Mouse (Mus musculus) midbrain, embryonic 10.5 days (tissue): ENCODE results near the gene Ubap2l. TPM values are rescaled to one million over a fixed set of nuclear protein-coding genes. Genes with fewer than 3 reads are reported as not detected.

ENCODE experiments used
- DNase-seq: peaks from one replicate; pipeline ENCODE4 v3.0.0-alpha.2; 2017; ENCODE audit warnings: low spot score
- H3K27ac ChIP-seq: fragments of 300-500 bp; sonication (generic); replicated peaks from 2 replicates; pipeline ENCODE4 v1.5.1; 2016; ENCODE audit warnings: mild to moderate bottlenecking
- H3K27me3 ChIP-seq: fragments of 300-500 bp; sonication (generic); 2 replicates; pipeline ENCODE4 v1.6.1; 2016; ENCODE audit warnings: low read depth, mild to moderate bottlenecking; ENCODE audit not compliant: poor library complexity, severe bottlenecking
- H3K36me3 ChIP-seq: fragments of 300-500 bp; sonication (generic); 2 replicates; pipeline ENCODE4 v1.6.1; 2016; ENCODE audit warnings: mild to moderate bottlenecking, moderate library complexity
- H3K4me1 ChIP-seq: fragments of 300-500 bp; sonication (generic); 2 replicates; pipeline ENCODE4 v1.6.1; 2016
- H3K4me3 ChIP-seq: fragments of 300-500 bp; sonication (generic); 2 replicates; pipeline ENCODE4 v1.5.1; 2016; ENCODE audit warnings: mild to moderate bottlenecking, moderate library complexity
- H3K9me3 ChIP-seq: fragments of 300-500 bp; sonication (generic); replicated peaks from 2 replicates; pipeline ENCODE4 v1.6.1; 2016; ENCODE audit warnings: mild to moderate bottlenecking
- WGBS: fragments of 180-500 bp; shearing (Covaris S2); methylation state at CpG from one replicate; pipeline ENCODE4 v1.1.7; 2016; 5-methylcytosine and 5-hydroxymethylcytosine counted together
- polyA plus RNA-seq: library from polyadenylated mRNA; unstranded; fragments of >200 nt; fragmentation: Nextera tagmentation; extraction: Ambion mirVana; gene quantifications from 2 replicates; pipeline ENCODE4 v1.2.1, GENCODE M21; 2016

Ubap2l gene
- polyA plus RNA-seq, 1 experiment from 2014 or later: 196 TPM

GRCm38 (mm10) chr3:89994807-89995515 lies 57.5 kb downstream of the Ubap2l start:
- no peak overlapping the region for H3K4me3 ChIP-seq
- DNase-seq: no peak
- H3K9me3 ChIP-seq: no peaks in the 10 kb centered on the region
- H3K36me3 ChIP-seq: peaks cover 53% of the 10 kb centered on the region
- WGBS: 92% methylated on average over 5 of the region's 5 CpGs
- H3K27ac ChIP-seq: no peak overlapping the region
- H3K4me1 ChIP-seq: peaks cover 24% of the 10 kb centered on the region
- no peaks in the 10 kb centered on the region for H3K27me3 ChIP-seq

DNA sequence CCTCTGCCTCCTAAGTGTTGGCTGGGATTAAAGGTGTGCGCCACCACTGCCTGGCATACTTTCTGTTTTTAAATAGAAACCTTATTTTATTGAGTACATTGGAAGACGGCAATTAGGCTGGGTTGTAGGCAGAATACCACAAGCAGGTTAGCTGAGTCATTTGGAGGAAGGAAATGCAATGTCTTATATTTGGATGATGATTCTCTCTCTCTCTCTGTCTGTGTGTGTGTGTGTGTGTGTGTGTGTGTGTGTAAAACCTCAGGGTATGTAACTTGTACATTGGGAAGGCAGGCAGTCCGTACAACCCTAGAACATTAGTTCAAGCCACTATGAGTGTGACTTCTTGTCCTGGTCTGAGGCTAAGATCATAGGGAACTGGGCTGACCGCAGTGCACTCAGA lies 64.6 kb downstream of the Ubap2l start:
- Histone ChIP-seq H3K27me3 (no peaks in the 10 kb centered on the region), H3K4me1 (no peaks in the 10 kb centered on the region), H3K4me3 (no peak overlapping the region), H3K27ac (no peak overlapping the region), H3K36me3 (peaks cover 8% of the 10 kb centered on the region), H3K9me3 (no peaks in the 10 kb centered on the region)
- WGBS: 95% methylated on average over 4 of the region's 4 CpGs
- DNase-seq: no peak

GRCm38 (mm10) chr3:89987211-89987610 lies 65.2 kb downstream of the Ubap2l start:
- Histone ChIP-seq H3K27me3 (no peaks in the 10 kb centered on the region), H3K9me3 (no peaks in the 10 kb centered on the region), H3K36me3 (peaks cover 2% of the 10 kb centered on the region), H3K27ac (no peak overlapping the region), H3K4me1 (no peaks in the 10 kb centered on the region), H3K4me3 (no peak overlapping the region)
- WGBS: 64% methylated on average over 3 of the region's 3 CpGs
- DNase-seq: no peak

- no peak overlapping the region for H3K27ac ChIP-seq
- H3K36me3 ChIP-seq: no peaks in the 10 kb centered on the region
- H3K4me3 ChIP-seq: no peak overlapping the region
- no peaks in the 10 kb centered on the region for H3K27me3 ChIP-seq
- H3K4me1 ChIP-seq: no peaks in the 10 kb centered on the region
- DNase-seq: no peak
- 74% methylated on average over 5 of the region's 5 CpGs for WGBS
- H3K9me3 ChIP-seq: no peaks in the 10 kb centered on the region
Measured at GRCm38 (mm10) chr3:89982426-89982825, 70.0 kb downstream of the Ubap2l start.

- Histone ChIP-seq H3K27ac (no peak overlapping the region), H3K9me3 (no peaks in the 10 kb centered on the region), H3K27me3 (no peaks in the 10 kb centered on the region), H3K4me3 (no peak overlapping the region), H3K4me1 (no peaks in the 10 kb centered on the region), H3K36me3 (no peaks in the 10 kb centered on the region)
- no peak for DNase-seq
Measured at GRCm38 (mm10) chr3:89976859-89977258, 75.6 kb downstream of the Ubap2l start.

DNA sequence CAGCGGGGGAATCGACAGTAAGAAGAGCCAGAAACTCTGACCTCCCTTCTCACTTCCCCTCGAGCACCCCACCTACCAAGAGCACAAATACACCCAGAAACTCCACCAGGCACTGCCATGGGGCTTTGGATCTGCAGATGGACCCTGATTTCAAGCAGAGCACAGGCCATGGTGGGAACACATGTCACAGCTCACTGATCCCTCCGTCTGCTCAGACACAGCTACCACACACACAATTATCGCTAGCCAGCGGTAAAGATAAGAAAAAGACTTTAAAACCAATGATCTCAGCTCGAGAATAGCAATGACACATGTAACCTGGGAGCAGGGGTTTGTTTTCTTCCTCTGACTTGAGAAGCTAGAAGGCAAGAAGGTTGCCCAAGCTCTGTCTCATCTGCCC lies 83.9 kb downstream of the Ubap2l start:
- Histone ChIP-seq H3K4me3 (no peak overlapping the region), H3K27me3 (no peaks in the 10 kb centered on the region), H3K36me3 (peaks cover 16% of the 10 kb centered on the region), H3K4me1 (peaks cover 19% of the 10 kb centered on the region), H3K9me3 (no peaks in the 10 kb centered on the region), H3K27ac (no peak overlapping the region)
- no peak for DNase-seq
- WGBS: 79% methylated on average over 7 of the region's 7 CpGs

GRCm38 (mm10) chr3:89966946-89967345 lies 85.5 kb downstream of the Ubap2l start:
- 75% methylated on average over 4 of the region's 4 CpGs for WGBS
- H3K36me3 ChIP-seq: peaks cover 16% of the 10 kb centered on the region
- no peaks in the 10 kb centered on the region for H3K27me3 ChIP-seq
- no peaks in the 10 kb centered on the region for H3K9me3 ChIP-seq
- peaks cover 32% of the 10 kb centered on the region for H3K4me1 ChIP-seq
- no peak overlapping the region for H3K27ac ChIP-seq
- no peak for DNase-seq
- no peak overlapping the region for H3K4me3 ChIP-seq

- DNase-seq: no peak
- Histone ChIP-seq H3K27ac (no peak overlapping the region), H3K9me3 (no peaks in the 10 kb centered on the region), H3K36me3 (peaks cover 16% of the 10 kb centered on the region), H3K4me1 (peaks cover 41% of the 10 kb centered on the region), H3K4me3 (no peak overlapping the region), H3K27me3 (no peaks in the 10 kb centered on the region)
- WGBS: 88% methylated on average over 5 of the region's 5 CpGs
Measured at GRCm38 (mm10) chr3:89965972-89966371, 86.5 kb downstream of the Ubap2l start.

- no peak for DNase-seq
- 94% methylated on average over 8 of the region's 8 CpGs for WGBS
- Histone ChIP-seq H3K9me3 (no peaks in the 10 kb centered on the region), H3K27ac (no peak overlapping the region), H3K36me3 (peaks cover 16% of the 10 kb centered on the region), H3K4me1 (peaks cover 46% of the 10 kb centered on the region), H3K27me3 (no peaks in the 10 kb centered on the region), H3K4me3 (no peak overlapping the region)
Measured at GRCm38 (mm10) chr3:89965557-89965956, 86.9 kb downstream of the Ubap2l start.

DNA sequence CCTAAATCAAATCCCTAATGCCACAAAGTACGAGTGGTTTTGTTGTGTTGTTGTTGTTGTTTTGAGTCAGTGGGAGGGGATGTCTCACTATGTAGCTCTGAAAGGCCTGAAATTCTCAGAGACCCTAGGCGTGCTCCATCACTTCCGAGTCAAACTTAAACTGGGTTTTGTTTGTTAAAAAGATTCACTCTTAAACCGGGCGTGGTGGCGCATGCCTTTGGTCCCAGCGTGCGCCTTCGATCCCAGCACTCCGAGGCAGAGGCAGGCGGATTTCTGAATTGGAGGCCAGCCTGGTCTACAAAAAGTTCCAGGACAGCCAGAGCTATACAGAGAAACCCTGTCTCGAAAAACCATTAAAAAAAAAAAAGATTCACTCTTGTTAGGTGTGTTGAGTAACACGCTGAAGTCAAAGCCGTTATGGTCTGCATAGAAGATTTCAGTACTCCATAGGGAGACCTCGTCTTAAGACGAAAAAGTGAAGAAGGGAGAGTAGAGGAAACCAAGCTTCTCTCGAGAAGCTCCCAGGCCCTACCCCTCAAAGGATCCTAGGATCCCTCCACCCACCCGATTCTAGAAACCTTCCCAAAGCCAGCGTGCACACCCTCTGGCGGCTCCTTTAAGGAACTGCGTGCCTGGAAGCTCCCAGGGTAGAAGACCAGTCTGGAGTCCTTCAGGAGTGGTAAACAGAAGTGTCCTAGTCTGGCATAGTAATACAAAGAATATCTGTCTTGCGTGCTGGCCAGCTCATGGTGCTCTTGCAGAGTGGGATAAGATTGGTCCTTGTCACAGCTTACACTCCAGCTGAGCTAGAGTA lies 88.3 kb downstream of the Ubap2l start:
- Histone ChIP-seq H3K4me1 (peaks cover 60% of the 10 kb centered on the region), H3K27me3 (no peaks in the 10 kb centered on the region), H3K9me3 (no peaks in the 10 kb centered on the region), H3K4me3 (peak overlapping the region; percentile 80), H3K27ac (peak overlapping the region; percentile 94), H3K36me3 (peaks cover 23% of the 10 kb centered on the region)
- WGBS: 41% methylated on average over 22 of the region's 22 CpGs
- DNase-seq: peak; percentile 71

- H3K9me3 ChIP-seq: no peaks in the 10 kb centered on the region
- H3K4me1 ChIP-seq: peaks cover 62% of the 10 kb centered on the region
- DNase-seq: peak; percentile 85
- WGBS: under 1% methylated on average over 31 of the region's 35 CpGs
- no peaks in the 10 kb centered on the region for H3K27me3 ChIP-seq
- peak within 1 kb of the TSS; percentile 94 for H3K27ac ChIP-seq
- peaks cover 31% of the 10 kb centered on the region for H3K36me3 ChIP-seq
- H3K4me3 ChIP-seq: peak within 1 kb of the TSS; percentile 80
Measured at GRCm38 (mm10) chr3:89963221-89963763, 89.1 kb downstream of the Ubap2l start, which contains the start of gene Atp8b2. Gene Atp8b2 (minus strand): TSS chr3:89963508.

GRCm38 (mm10) chr3:89962751-89963220 lies 89.6 kb downstream of the Ubap2l start:
- H3K36me3 ChIP-seq: peaks cover 36% of the 10 kb centered on the region
- peak overlapping the region; percentile 94 for H3K27ac ChIP-seq
- H3K27me3 ChIP-seq: no peaks in the 10 kb centered on the region
- H3K9me3 ChIP-seq: no peaks in the 10 kb centered on the region
- WGBS: under 1% methylated on average over 30 of the region's 30 CpGs
- H3K4me3 ChIP-seq: peak overlapping the region; percentile 80
- H3K4me1 ChIP-seq: peaks cover 62% of the 10 kb centered on the region
- DNase-seq: no peak
